Mouse (Mus musculus) E14TG2a.4 (cell line): Measurements from ENCODE around the gene Ptgir.
A peak's percentile ranks its signal among the peaks of the same experiment; 100 is the strongest.

Experiments used
- H3K27me3 ChIP-seq: 2 replicates; pipeline ENCODE4 v1.6.1; 2014; ENCODE audit warnings: low read length, control low read depth; ENCODE audit not compliant: insufficient read depth
- H3K36me3 ChIP-seq: 2 replicates; pipeline ENCODE4 v1.6.1; 2014; ENCODE audit warnings: low read length, control low read depth; ENCODE audit not compliant: insufficient read depth
- H3K4me1 ChIP-seq: replicated peaks from 2 replicates; pipeline ENCODE4 v1.6.1; 2014; ENCODE audit warnings: low read depth, low read length, control low read depth
- H3K4me3 ChIP-seq: replicated peaks from 2 replicates; pipeline ENCODE4 v1.5.1; 2014; ENCODE audit warnings: mild to moderate bottlenecking, low read length
- H3K9me3 ChIP-seq: 2 replicates; pipeline ENCODE4 v1.6.1; 2014; ENCODE audit warnings: low read length, control low read depth
- CTCF ChIP-seq: conservative IDR thresholded peaks from 2 replicates; pipeline ENCODE4 v1.5.1; 2014; ENCODE audit warnings: low read length
- NANOG ChIP-seq: IDR thresholded peaks from 2 replicates; pipeline ENCODE4 v1.6.1; 2014; ENCODE audit warnings: borderline replicate concordance, low read length, mixed read lengths
- POU5F1 ChIP-seq: IDR thresholded peaks from 2 replicates; pipeline ENCODE4 v1.6.1; 2014; ENCODE audit warnings: low read length, borderline replicate concordance

Gene Ptgir

DNA sequence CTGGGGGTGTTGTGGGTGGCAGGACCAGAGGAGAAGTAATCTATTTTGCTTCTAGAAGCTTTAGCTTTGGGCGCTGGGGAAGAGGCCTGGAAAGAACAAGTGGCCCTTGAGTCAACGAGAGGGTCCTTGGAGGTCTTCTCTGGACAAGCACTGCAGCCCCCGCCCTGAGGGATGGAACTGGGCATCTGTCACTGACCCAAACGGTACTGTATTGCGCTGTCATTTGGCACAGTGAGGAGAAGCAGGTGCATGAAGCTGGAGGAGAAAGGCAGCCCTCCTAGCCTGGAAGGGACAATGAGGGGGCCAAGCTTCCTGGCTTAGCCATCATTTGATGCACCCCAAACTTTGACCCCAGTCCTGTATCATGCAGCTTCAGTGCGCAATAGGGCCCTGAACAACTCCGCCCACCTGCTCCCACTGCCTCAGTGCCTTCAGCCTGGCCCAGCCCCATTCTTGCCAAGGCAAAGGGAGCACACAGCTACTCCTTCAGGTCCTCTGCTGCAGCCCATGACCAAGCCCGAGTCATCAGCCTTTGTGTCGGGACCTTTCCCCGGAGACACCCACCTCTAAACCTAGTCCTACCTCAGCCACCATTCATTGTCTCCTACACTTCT, 16.2 kb downstream of the Ptgir start:
- Histone ChIP-seq H3K36me3 (peaks cover 45% of the 10 kb centered on the region), H3K9me3 (no peaks in the 10 kb centered on the region)
- TF ChIP-seq POU5F1 = no peak
- no peak for TF ChIP-seq CTCF
- no peak for TF ChIP-seq NANOG

GRCm38 (mm10) chr7:16923283-16924036, 17.2 kb downstream of the Ptgir start:
- Histone ChIP-seq H3K27me3 (no peaks in the 10 kb centered on the region), H3K4me3 (peak overlapping the region; percentile 100), H3K9me3 (no peaks in the 10 kb centered on the region), H3K36me3 (peaks cover 36% of the 10 kb centered on the region), H3K4me1 (peaks cover 49% of the 10 kb centered on the region)
- TF ChIP-seq CTCF (no peak), NANOG (no peak), POU5F1 (no peak)

More for the DNA sequence above, 16.2 kb downstream of the Ptgir start:
- H3K27me3 ChIP-seq = no peaks in the 10 kb centered on the region
- peaks cover 58% of the 10 kb centered on the region for H3K4me1 ChIP-seq
- H3K4me3 ChIP-seq = peak overlapping the region; percentile 100

- TF ChIP-seq NANOG (no peak), POU5F1 (no peak), CTCF (no peak)
- peaks cover 43% of the 10 kb centered on the region for H3K4me1 ChIP-seq
- no peaks in the 10 kb centered on the region for H3K9me3 ChIP-seq
Measured at GRCm38 (mm10) chr7:16924037-16924834, 17.9 kb downstream of the Ptgir start, which contains the start of gene Calm3. Gene Calm3 (minus strand): TSS chr7:16924114.

GRCm38 (mm10) chr7:16928341-16928740, 22.1 kb downstream of the Ptgir start:
- Histone ChIP-seq H3K4me1 (peaks cover 11% of the 10 kb centered on the region), H3K9me3 (no peaks in the 10 kb centered on the region), H3K27me3 (no peaks in the 10 kb centered on the region), H3K4me3 (no peak overlapping the region), H3K36me3 (no peaks in the 10 kb centered on the region)
- TF ChIP-seq POU5F1 (no peak), NANOG (no peak), CTCF (no peak)

More at GRCm38 (mm10) chr7:16924037-16924834, 17.9 kb downstream of the Ptgir start, which contains the start of gene Calm3:
- H3K4me3 ChIP-seq = peak within 1 kb of the TSS; percentile 100
- no peaks in the 10 kb centered on the region for H3K27me3 ChIP-seq
- peaks cover 29% of the 10 kb centered on the region for H3K36me3 ChIP-seq

- no peaks in the 10 kb centered on the region for H3K9me3 ChIP-seq
- no peaks in the 10 kb centered on the region for H3K36me3 ChIP-seq
- peaks cover 15% of the 10 kb centered on the region for H3K4me1 ChIP-seq
- TF ChIP-seq CTCF (peak; percentile 75), POU5F1 (no peak)
- H3K4me3 ChIP-seq = no peak overlapping the region
- no peaks in the 10 kb centered on the region for H3K27me3 ChIP-seq
Measured at GRCm38 (mm10) chr7:16930850-16931249, 24.6 kb downstream of the Ptgir start.

GRCm38 (mm10) chr7:16931968-16932627, 25.8 kb downstream of the Ptgir start:
- Histone ChIP-seq H3K4me1 (peaks cover 19% of the 10 kb centered on the region), H3K36me3 (no peaks in the 10 kb centered on the region), H3K27me3 (no peaks in the 10 kb centered on the region), H3K4me3 (no peak overlapping the region), H3K9me3 (no peaks in the 10 kb centered on the region)
- TF ChIP-seq CTCF (peak; percentile 59), POU5F1 (no peak)

DNA sequence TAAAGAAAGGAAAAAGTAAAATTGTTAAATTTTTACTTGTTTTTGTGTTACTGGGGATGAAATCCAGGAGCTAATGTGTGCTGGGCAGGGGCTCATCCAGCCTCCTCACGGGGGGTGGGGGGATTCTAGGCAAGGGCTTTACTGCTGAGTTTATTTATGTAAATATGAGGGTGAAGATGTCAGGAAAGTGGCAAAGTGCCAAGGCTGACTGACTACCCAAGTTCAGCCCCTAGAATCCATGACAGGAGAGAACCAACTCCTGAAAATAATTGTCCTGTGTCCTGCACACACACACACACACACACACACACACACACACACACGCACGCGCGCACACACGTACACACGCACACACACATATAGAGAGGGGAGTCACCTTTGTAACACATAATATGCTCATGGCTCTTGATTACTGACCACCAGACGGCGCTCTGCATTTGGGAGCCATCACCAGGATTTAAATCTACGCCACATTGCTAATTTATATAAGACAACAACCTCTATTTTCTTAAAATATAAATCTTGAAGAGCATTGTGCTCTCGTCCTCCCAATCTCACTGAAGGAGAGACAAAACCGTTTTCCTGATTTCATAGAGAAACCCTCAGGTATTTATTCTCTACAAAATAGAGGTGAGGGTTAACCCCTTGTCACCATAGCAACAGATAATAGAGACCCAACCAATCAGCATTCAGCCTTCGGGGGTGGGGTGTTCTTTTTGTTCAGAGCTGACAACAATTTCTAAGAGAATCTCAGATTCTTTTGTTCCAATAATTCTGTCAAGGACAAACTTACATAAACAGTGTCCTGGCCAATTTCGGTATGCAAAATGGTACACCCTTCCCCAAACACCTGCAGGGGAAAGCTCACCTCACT, 26.7 kb downstream of the Ptgir start:
- Histone ChIP-seq H3K4me1 (peaks cover 19% of the 10 kb centered on the region), H3K4me3 (no peak overlapping the region), H3K27me3 (no peaks in the 10 kb centered on the region), H3K9me3 (no peaks in the 10 kb centered on the region), H3K36me3 (no peaks in the 10 kb centered on the region)
- no peak for TF ChIP-seq POU5F1
- peak; percentile 11; the same call in 1 of the 2 replicates for TF ChIP-seq CTCF
